Mouse (Mus musculus) testis, postnatal 10 days (tissue): ENCODE measurements at regions not wholly inside any gene's neighbourhood (a gene's known extent, or its start where the extent isn't known, plus 50 kb on each side); places are given as distances from the start of the nearest gene placed in this dataset.

Source experiments
- DNase-seq: peaks from one replicate; pipeline ENCODE4 v3.0.0; 2021; ENCODE audit warnings: low spot score

DNA sequence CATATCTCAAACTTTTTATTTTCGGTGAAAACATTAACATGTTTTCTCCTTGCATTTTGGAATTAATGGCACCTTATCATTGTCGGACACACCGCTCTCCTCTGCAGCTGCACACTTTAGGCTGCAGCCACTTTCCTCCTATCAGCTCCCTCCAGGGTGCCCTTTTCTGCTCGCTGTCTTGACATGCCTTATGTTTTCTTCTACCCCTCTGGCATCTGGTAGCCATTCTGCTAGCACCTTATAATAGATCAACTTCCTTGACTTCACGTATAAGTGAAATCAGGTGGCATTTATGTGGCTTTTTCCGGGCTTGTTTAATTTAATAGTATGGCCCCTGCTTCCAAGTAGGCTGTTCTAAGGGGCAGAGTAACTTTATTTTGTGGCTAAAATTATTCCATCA lies 747.8 kb downstream of the Slitrk6 start:
- DNase-seq: no peak

DNA sequence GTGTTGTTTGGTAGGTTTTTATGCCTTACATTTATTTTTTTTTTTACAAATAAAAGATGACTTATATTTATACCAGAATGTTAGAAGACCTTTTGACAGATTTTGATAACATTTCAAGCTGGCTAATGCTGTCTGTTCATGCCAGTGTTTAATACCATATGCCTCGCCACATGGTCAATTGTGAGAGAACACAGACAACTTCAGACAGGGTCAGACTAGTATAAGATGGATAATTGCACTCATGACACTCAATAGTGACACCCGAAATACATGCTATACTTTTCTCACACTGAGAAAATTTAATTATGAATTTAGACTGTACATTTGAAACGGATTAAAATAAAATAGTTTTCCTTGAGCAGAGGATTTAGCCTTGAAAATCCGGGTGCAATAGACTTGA lies 769.9 kb downstream of the Slitrk6 start:
- DNase-seq: no peak

DNA sequence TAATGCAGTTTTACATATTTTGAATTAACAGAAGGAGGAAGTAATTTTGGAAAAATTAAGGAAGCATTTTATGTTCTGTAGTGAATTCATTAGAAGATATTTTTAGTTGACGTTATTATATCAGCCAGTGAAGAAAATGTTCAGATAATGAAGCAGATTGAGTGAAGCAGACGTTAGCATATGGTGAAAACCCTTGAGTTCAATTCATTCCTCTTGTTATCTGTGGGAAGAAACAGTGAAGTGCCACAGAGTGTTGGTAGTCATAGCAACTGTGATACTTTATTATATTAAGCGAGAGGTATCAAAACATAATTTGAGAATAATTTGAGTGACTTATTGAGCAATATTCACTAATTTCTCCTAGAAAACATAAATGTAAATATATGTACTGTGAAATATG lies 796.9 kb downstream of the Slitrk6 start:
- DNase-seq: no peak

DNA sequence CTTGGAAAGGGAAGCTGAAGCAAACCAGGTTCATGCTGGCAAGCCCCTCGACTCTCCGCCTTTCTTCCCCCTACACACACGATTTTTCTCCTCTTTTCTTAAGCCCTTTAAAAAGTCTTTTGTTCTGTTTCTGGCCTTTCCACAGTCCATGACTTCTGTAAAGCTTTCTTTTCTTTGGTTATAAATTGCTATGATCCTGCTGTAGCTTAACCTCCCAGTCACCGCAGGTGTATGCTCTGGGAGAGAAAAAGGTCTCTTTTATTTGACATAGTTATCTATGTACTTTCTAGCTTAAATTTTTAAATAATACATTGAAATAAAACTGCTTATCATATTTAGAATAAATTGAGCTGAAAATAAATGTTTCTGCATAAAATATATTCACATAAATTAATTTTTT lies 813.0 kb downstream of the Slitrk6 start:
- no peak for DNase-seq

DNA sequence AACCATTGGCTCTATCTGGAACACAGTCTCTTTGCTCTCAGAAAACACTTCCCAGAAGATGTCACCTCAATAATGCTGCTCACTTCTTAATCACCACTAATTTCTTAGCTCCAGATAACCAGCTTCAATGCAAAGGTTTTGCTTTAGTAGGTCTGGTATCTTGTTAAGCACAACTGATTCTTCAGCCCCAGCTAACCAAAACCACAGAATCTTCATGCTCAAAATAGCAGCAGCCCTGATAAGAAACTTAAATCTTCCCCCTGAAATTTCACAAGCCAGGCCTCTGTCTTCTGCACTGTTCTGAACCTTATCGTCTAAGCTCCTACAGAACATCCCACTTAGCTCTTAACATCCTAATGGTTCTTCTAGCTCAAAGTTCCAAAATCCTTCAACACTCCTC lies 813.8 kb downstream of the Slitrk6 start:
- DNase-seq: no peak

DNA sequence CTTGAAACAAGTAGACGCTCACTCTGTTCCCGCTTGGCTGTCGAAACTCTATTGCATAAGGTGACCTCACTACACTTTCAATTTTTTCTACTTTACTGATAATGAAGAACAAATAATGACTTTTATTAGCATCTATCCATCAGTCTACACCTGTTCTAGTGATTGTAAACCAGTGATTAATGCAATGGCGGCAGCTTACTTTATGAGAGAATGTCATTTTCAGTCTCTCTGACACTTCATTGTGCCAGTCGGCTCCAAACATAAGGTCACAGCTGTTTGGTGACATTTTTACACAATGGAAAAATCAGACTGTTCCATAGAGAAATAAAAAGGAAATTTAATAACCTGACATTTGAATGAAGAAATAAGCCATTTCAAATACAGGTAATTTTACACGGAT lies 817.5 kb downstream of the Slitrk6 start:
- no peak for DNase-seq

DNA sequence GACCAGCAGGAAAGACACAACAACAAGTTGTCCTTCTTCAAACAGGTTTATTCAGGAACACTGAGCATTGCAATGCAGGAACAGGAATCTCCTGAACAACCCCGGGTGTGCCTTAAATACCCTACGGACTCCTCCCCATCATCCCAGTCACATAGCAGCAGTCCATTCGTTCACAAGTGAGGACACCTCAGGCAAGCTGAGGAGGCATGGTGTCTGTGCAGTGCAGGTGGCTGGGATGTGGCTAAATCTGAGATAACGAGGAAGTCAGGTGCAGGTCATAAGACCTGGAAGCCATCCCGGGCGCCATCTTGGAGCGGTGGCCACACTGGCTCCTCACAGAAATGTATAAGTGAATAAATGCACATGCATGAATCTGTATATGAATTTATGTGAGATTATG lies 826.0 kb downstream of the Slitrk6 start:
- no peak for DNase-seq

DNA sequence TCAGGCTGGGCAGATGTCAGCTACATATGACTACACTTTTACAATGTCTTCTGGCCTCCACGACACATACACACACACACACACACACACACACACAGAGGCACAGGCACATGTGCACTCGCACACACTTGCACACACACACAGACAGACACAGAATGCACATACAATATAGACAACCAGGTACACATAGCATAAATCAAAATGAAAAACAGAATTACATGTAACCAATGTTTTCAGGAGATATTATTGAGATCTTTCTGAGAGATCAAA lies 863.1 kb downstream of the Slitrk6 start:
- DNase-seq: no peak

DNA sequence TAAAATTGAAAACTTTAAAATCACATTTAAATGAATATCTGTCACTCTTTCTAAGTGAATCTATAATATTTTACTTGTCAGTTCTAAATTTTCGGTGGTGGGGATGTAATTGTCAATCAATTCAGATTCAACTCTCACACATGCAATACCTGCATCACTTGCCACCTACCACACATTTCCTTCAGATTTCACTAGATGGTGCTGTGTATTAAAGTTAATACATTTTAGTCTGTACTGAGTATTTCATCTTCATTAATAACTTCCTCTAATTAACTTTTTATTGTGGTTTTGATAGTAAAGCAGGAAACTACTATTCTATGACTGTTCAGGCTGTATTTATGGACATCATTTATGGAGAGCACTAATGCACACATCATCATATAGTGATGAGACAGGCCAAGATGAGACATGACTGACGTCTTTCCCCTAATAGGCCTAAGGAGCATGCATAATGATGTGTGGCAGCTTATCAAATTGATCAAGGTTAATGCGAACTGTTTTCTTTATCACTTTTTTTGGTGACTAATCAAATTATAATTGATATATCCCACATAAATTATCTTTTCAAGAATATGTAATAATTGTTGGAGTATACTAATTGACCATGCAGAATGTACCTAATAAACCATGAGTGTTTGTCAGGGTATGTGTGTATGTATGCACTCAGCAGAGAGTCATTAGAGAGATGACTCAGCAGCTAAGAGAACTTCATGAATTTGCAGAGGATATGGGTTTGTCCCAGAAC lies 863.6 kb downstream of the Slitrk6 start:
- DNase-seq: no peak

DNA sequence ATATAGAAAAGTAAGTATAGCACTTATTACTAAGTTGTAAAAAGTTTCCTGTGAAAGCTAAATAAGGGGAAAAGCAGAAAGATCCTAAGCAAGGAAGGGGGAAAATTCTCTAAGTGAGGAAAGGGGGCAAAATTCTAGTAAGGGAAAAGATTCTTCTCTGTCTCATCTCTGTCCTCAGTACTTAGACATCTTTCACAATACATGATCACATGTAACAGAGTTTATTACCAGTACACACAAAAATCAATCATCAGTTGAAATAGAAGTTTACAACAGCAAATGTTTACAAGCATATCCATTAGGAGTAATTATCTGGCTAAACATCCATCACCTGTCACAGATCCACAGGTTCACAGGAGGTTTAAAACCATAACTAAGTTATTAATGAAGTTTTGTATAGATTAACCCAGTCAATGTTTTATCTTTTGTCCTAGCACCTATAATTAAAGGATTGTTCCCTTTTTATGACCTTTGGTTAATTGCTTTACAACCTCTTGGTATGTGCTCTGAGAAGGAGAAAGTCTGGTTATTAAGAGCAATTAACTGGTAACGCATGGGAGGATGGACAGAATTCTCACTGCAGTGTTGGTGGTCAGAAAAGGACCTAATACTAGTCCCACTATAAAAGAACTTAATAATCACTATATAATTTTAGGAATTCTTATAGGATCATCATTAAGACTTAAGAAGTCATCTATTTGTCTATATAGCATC lies 877.8 kb downstream of the Slitrk6 start:
- DNase-seq: no peak

DNA sequence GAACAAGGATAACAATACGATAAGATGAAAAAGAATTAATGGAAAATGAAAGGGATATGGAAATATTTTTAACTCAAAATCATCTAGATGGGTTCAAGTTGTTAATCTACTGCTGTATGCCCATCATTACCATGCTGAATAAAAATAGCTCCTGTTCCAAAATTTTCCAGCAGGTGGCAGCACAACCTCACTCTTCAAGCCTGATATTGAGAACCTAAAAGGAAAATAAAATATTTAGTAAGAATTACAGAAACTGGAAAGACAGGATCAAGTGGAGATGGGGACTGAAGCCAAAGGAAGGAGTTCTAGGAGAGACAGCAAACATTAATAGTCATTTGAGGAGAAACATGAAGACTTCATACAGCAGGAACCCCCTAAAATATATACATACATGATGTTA lies 880.7 kb downstream of the Slitrk6 start:
- DNase-seq: peak; percentile 54

DNA sequence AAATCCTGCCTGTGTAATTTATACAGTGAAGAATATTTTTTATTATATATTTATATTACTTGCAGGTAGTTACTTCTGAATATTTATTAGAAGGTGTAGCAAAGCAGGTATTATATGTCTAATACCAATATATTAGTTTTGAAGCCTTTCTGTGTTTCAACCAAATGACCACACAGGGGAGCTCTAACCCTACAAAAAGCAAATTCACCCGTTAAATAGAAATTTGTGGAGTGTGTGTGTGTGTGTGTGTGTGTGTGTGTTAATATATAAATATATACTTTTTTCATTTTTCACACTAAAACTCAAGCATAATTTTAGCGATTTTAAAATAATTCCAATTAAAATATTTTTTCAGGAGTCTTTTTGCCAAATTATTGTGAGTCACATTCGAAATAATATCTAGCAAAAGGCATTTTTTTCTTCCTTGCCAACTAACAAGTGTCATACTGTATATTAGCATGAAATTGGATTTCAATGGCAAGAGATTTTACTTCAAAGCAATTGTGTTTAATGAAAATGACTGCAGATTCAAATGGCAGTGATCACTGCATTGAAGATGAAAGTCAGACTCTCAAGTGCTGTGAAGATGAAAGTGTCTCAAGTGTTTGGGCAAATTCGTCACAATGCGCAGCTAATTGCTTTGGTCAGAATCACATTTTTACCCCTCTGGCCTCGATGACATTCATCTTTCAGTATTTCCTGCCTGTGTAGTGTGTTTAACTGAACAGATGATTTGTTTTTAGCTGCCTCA lies 914.4 kb downstream of the Slitrk6 start:
- no peak for DNase-seq

DNA sequence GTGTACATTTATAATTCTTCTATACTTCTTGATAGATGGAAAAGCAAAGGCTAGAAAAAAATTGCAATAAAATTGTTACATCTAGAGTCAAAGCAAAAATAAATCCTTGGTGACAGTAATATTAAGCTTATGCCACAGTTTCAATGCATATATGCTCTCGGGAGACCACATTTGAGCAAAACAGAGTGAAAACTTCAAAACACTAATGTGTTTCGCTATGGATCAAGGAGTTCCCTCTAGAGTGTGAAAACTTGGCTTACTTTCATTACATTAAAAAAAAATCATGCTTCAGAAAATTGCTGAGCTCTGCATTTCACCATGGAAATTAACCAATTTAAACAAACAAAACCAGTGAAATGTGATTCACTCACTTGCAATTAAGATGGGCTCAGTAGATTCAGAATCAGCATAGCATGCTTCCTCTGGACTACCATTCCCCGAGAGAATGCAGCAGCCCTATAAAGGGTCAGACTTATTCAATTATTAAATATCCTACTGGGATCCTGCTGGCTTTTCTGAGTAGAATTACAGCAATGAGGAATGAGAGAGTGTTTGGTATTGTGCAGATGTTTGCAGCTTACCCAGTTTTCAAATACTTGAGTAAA lies 888.7 kb upstream of the Slitrk1 start:
- no peak for DNase-seq

DNA sequence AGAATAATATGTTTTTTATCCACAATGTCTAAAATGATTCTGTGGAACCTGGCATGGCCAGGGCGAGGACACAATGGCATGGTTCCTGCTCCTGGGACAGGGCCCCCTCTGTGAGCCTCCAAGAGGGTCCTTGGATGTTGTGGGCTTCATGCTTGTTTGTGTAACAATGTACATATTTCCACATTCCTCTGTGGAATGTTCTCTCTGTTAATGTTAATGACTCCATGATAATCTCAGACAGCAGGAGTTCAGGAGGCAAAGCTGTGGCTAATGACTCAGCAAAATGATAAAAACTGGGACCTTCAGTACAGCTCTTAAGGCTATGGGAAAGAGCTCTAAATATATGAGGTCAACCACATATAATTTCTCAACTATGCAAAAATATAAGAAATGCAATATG lies 858.3 kb upstream of the Slitrk1 start:
- no peak for DNase-seq

DNA sequence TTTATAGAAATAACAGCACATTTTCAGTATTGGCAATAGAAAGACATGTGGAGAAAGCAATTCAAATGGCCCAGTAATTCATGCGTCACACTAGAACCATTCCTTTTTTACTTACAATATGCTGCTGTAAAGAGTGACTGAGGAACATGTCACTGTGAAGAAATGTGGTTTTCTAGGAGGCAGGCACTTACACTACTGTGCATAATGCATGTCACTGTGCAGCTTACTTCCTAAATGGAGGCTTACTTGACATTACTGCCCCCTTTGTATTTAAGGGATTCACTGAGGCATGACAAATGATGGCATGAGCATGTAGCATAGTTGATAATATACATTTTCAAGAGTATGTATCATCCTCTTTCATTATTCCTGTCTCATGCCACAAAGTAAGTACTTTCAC lies 846.9 kb upstream of the Slitrk1 start:
- DNase-seq: no peak
